Mouse (Mus musculus) embryonic facial prominence, embryonic 11.5 days (tissue): ENCODE data around the gene Ppig. TPM values are rescaled to one million over a fixed set of nuclear protein-coding genes. Genes with fewer than 3 reads are reported as not detected.

Experiments used
- ATAC-seq: fragments of 200-750 bp; cut with Nextera tagmentation; replicated peaks from 2 replicates; pipeline ENCODE4 v1.8.0; 2017; ENCODE audit warnings: low read depth; ENCODE audit not compliant: insufficient number of reproducible peaks, low FRiP score, low TSS enrichment
- DNase-seq: peaks from one replicate; pipeline ENCODE4 v3.0.0-alpha.2; 2015; ENCODE audit warnings: low spot score
- H3K27ac ChIP-seq: fragments of 300-500 bp; sonication (generic); replicated peaks from 2 replicates; pipeline ENCODE4 v1.5.1; 2014; ENCODE audit warnings: mild to moderate bottlenecking, low read depth, low read length, control low read depth
- H3K27me3 ChIP-seq: fragments of 300-500 bp; sonication (generic); 2 replicates; pipeline ENCODE4 v1.6.1; 2014; ENCODE audit warnings: mild to moderate bottlenecking, low read length, moderate library complexity, mixed read lengths; ENCODE audit not compliant: control insufficient read depth, insufficient read depth
- H3K36me3 ChIP-seq: fragments of 300-500 bp; sonication (generic); replicated peaks from 2 replicates; pipeline ENCODE4 v1.6.1; 2014; ENCODE audit warnings: low read depth, mild to moderate bottlenecking, low read length, moderate library complexity, mixed read lengths; ENCODE audit not compliant: control insufficient read depth, insufficient read depth
- H3K4me1 ChIP-seq: fragments of 300-500 bp; sonication (generic); 2 replicates; pipeline ENCODE4 v1.6.1; 2014; ENCODE audit warnings: low read length, mixed read lengths; ENCODE audit not compliant: control insufficient read depth, insufficient read depth
- H3K4me2 ChIP-seq: fragments of 300-500 bp; sonication (generic); 2 replicates; pipeline ENCODE4 v1.6.1; 2014; ENCODE audit warnings: low read depth, mild to moderate bottlenecking, control low read depth, low read length, moderate library complexity
- H3K4me3 ChIP-seq: fragments of 300-500 bp; sonication (generic); 2 replicates; pipeline ENCODE4 v1.5.1; 2014; ENCODE audit warnings: low read depth, low read length, control low read depth
- H3K9ac ChIP-seq: fragments of 300-500 bp; sonication (generic); replicated peaks from 2 replicates; pipeline ENCODE4 v1.6.1; 2014; ENCODE audit warnings: mild to moderate bottlenecking, control low read depth, low read length
- H3K9me3 ChIP-seq: fragments of 300-500 bp; sonication (generic); replicated peaks from 2 replicates; pipeline ENCODE4 v1.6.1; 2016; ENCODE audit warnings: mild to moderate bottlenecking, low read length, inconsistent platforms, mixed read lengths; ENCODE audit not compliant: control insufficient read depth
- WGBS: fragments of 180-500 bp; shearing (Covaris S2); extraction: QIAGEN DNeasy Blood & Tissue Kit; methylation state at CpG from one replicate; pipeline ENCODE4 v1.1.7; 2014; 5-methylcytosine and 5-hydroxymethylcytosine counted together
- polyA plus RNA-seq: library from polyadenylated mRNA; unstranded; fragments of >200 nt; fragmentation: Nextera tagmentation; extraction: Ambion mirVana; gene quantifications from 2 replicates; pipeline ENCODE4 v1.2.1, GENCODE M21; 2014

The Ppig gene
- polyA plus RNA-seq, 1 experiment from 2014 or later = 178 TPM

- Histone ChIP-seq H3K4me3 (no peak overlapping the region), H3K9me3 (no peaks in the 10 kb centered on the region), H3K27me3 (no peaks in the 10 kb centered on the region), H3K9ac (no peak overlapping the region), H3K36me3 (no peaks in the 10 kb centered on the region), H3K4me2 (no peak overlapping the region), H3K4me1 (no peaks in the 10 kb centered on the region), H3K27ac (no peak overlapping the region)
- ATAC-seq = no peak
- no peak for DNase-seq
- 78% methylated on average over 5 of the region's 5 CpGs for WGBS
Observed at GRCm38 (mm10) chr2:69714126-69714525, 8.2 kb upstream of the Ppig start.

- DNase-seq = no peak
- H3K27me3 ChIP-seq = no peaks in the 10 kb centered on the region
- no peak overlapping the region for H3K27ac ChIP-seq
- no peak overlapping the region for H3K4me3 ChIP-seq
- no peaks in the 10 kb centered on the region for H3K36me3 ChIP-seq
- H3K9ac ChIP-seq = no peak overlapping the region
- 80% methylated on average over 3 of the region's 3 CpGs for WGBS
- no peak for ATAC-seq
- no peak overlapping the region for H3K4me2 ChIP-seq
- H3K9me3 ChIP-seq = no peaks in the 10 kb centered on the region
- no peaks in the 10 kb centered on the region for H3K4me1 ChIP-seq
Observed at GRCm38 (mm10) chr2:69716483-69716882, 5.9 kb upstream of the Ppig start.

GRCm38 (mm10) chr2:69719121-69719520 lies 3.2 kb upstream of the Ppig start:
- Histone ChIP-seq H3K36me3 (no peaks in the 10 kb centered on the region), H3K4me2 (no peak overlapping the region), H3K9ac (no peak overlapping the region), H3K9me3 (no peaks in the 10 kb centered on the region), H3K27me3 (no peaks in the 10 kb centered on the region), H3K4me1 (no peaks in the 10 kb centered on the region), H3K4me3 (no peak overlapping the region), H3K27ac (no peak overlapping the region)
- no peak for DNase-seq
- no peak for ATAC-seq
- WGBS = 79% methylated on average over 1 of the region's 1 CpGs

GRCm38 (mm10) chr2:69722650-69723518 lies 539 bp downstream of the Ppig start:
- peak overlapping the region; percentile 92 for H3K9ac ChIP-seq
- peak overlapping the region; percentile 94 for H3K4me3 ChIP-seq
- H3K4me2 ChIP-seq = peak overlapping the region; percentile 43
- H3K9me3 ChIP-seq = no peaks in the 10 kb centered on the region
- H3K4me1 ChIP-seq = no peaks in the 10 kb centered on the region
- no peaks in the 10 kb centered on the region for H3K27me3 ChIP-seq
- ATAC-seq (peak; percentile 92), DNase-seq (peak; percentile 97)
- H3K36me3 ChIP-seq = no peaks in the 10 kb centered on the region
- peak overlapping the region; percentile 63 for H3K27ac ChIP-seq
- WGBS = under 1% methylated on average over 88 of the region's 91 CpGs

GRCm38 (mm10) chr2:69723519-69723825 lies 1.1 kb downstream of the Ppig start:
- Histone ChIP-seq H3K9me3 (no peaks in the 10 kb centered on the region), H3K4me2 (peak overlapping the region; percentile 43), H3K4me1 (no peaks in the 10 kb centered on the region), H3K4me3 (peak overlapping the region; percentile 94), H3K9ac (peak overlapping the region; percentile 92), H3K36me3 (no peaks in the 10 kb centered on the region), H3K27me3 (no peaks in the 10 kb centered on the region), H3K27ac (peak overlapping the region; percentile 63; the same call in 1 of the 2 replicates)
- peak; percentile 11 for DNase-seq
- 2% methylated on average over 13 of the region's 13 CpGs for WGBS
- ATAC-seq = no peak

GRCm38 (mm10) chr2:69745091-69745490 lies 22.7 kb downstream of the Ppig start:
- H3K36me3 ChIP-seq = peaks cover 6% of the 10 kb centered on the region
- no peak overlapping the region for H3K27ac ChIP-seq

GRCm38 (mm10) chr2:69760980-69761379 lies 38.6 kb downstream of the Ppig start:
- no peaks in the 10 kb centered on the region for H3K9me3 ChIP-seq
- H3K4me3 ChIP-seq = no peak overlapping the region
- H3K4me2 ChIP-seq = no peak overlapping the region
- H3K27ac ChIP-seq = no peak overlapping the region
- no peak for DNase-seq
- no peaks in the 10 kb centered on the region; the same call in 1 of the 2 replicates for H3K36me3 ChIP-seq
- no peak for ATAC-seq
- H3K9ac ChIP-seq = no peak overlapping the region
- no peaks in the 10 kb centered on the region for H3K27me3 ChIP-seq
- 77% methylated on average over 5 of the region's 5 CpGs for WGBS
- H3K4me1 ChIP-seq = no peaks in the 10 kb centered on the region

More at GRCm38 (mm10) chr2:69745091-69745490, 22.7 kb downstream of the Ppig start:
- Histone ChIP-seq H3K4me3 (no peak overlapping the region), H3K27me3 (no peaks in the 10 kb centered on the region), H3K9ac (no peak overlapping the region), H3K4me1 (no peaks in the 10 kb centered on the region), H3K4me2 (no peak overlapping the region), H3K9me3 (no peaks in the 10 kb centered on the region)
- WGBS = 71% methylated on average over 1 of the region's 1 CpGs
- ATAC-seq (no peak), DNase-seq (no peak)

- no peak overlapping the region for H3K9ac ChIP-seq
- no peaks in the 10 kb centered on the region for H3K9me3 ChIP-seq
- H3K27me3 ChIP-seq = no peaks in the 10 kb centered on the region
- H3K27ac ChIP-seq = no peak overlapping the region
- DNase-seq = no peak
- no peaks in the 10 kb centered on the region for H3K36me3 ChIP-seq
- H3K4me1 ChIP-seq = no peaks in the 10 kb centered on the region
- no peak overlapping the region for H3K4me2 ChIP-seq
- no peak overlapping the region for H3K4me3 ChIP-seq
- no peak for ATAC-seq
- WGBS = 80% methylated on average over 4 of the region's 4 CpGs
Observed at GRCm38 (mm10) chr2:69763340-69763739, 41.0 kb downstream of the Ppig start.
